ENCODE assay signal across 14 mouse cellular contexts in genomic region chr4:141576404-141576803, GRCm38 (mm10). TPM values are rescaled to one million over a fixed set of nuclear protein-coding genes. Genes with fewer than 3 reads are reported as not detected.
"Had no signal": no experiment of that assay in that cellular context is flagged by ENCODE, and none has a peak within 500 bp of the region (broad histone marks: within the 10 kb centered on the region; RNA-seq: fewer than 3 reads in every experiment).

No protein-coding gene starts in this region.

- DNase-seq: kidney, adult 9 months; layer of hippocampus, postnatal 36 days; liver, embryonic 13.5 days; lung, adult 2 months; thymus, adult 2 months; thymus, postnatal 14 days had no signal

- H3K27me3 ChIP-seq: midbrain, embryonic 12.5 days had no signal

- H3K4me1 ChIP-seq: midbrain, embryonic 12.5 days had no signal

- H3K4me2 ChIP-seq: liver, embryonic 13.5 days; midbrain, embryonic 12.5 days had no signal

- H3K36me3 ChIP-seq: liver, embryonic 13.5 days; midbrain, embryonic 12.5 days had no signal

- H3K9ac ChIP-seq: liver, embryonic 13.5 days; midbrain, embryonic 12.5 days had no signal

- H3K27ac ChIP-seq: kidney, postnatal 0 days; left cerebral cortex, adult 2 months; liver, embryonic 13.5 days; macrophage; midbrain, embryonic 12.5 days had no signal

- H3K4me3 ChIP-seq: left cerebral cortex, adult 2 months; liver, embryonic 13.5 days; midbrain, embryonic 12.5 days had no signal

- H3K9me3 ChIP-seq: midbrain, embryonic 12.5 days had no signal

RNA-seq across cellular contexts. Expression of gene Fblim1, which starts 29.5 kb away (rescaled TPM):
- total RNA-seq: megakaryocyte, adult 5-6 weeks had no signal

RNA-seq across cellular contexts. Expression of gene Slc25a34, which starts 47.2 kb away (rescaled TPM):
- total RNA-seq: megakaryocyte, adult 5-6 weeks had no signal
- polyA plus RNA-seq: limb, embryonic 11.5 days; neural tube, embryonic 11.5 days; neural tube, embryonic 14.5 days had no signal
